Mouse (Mus musculus): ENCODE results near the gene Agxt. TPM values are rescaled to one million over a fixed set of nuclear protein-coding genes. Genes with fewer than 3 reads are reported as not detected.

Gene Agxt
- polyA plus RNA-seq, 1 experiment from 2014 or later: 443 TPM

DNA sequence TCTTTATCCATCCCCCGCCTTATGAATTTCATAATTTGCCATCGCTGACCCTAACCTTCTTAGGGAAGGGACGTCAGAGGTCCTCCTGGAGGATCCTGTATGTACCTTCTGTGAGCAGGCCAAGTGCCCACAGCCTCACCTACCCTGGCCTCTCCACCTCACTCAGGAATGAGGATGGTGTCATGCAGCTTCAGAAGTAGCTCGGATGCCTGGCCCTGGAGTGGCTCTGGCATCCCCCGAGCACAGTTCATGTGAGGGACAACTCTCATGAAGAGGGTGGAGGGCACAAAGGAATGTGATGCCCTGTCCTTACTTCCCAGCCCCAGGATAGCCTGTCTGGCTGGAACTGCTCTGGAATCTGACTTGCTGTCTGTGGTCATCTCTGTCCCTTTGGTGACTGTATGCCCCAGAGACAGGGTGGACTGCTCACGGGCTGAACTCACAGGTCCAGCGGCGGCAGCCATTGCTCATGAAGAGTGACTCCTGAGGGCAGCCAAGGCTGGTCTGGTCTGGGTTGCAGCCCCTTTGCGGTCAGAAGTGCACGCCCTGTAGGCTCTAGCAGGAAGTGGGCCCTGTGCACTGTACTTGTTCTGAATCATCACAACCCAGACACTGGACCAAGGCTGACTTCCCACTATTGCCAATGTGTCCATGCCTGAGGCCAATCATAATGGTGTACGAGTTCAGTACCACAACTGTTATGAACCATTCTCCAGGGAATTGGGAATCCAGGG, 31.5 kb downstream of the Agxt start:
- Histone ChIP-seq H3K9me3 (ENCODE audit: low read length) (no peaks in the 10 kb centered on the region), H3K9ac (replicated peaks) (no peak overlapping the region), H3K4me3 (ENCODE audit: low read depth, low read length) (no peak overlapping the region), H3K27ac (ENCODE audit: low read depth) (no peak overlapping the region), H3K27me3 (ENCODE audit: insufficient read depth, low read length) (no peaks in the 10 kb centered on the region), H3K4me1 (ENCODE audit: insufficient read depth) (peaks cover 4% of the 10 kb centered on the region; the same call in 1 of the 2 replicates), H3K4me2 (ENCODE audit: low read depth, low read length) (no peak overlapping the region), H3K36me3 (replicated peaks; ENCODE audit: insufficient read depth, low read length) (no peaks in the 10 kb centered on the region)
- no peak for TF ChIP-seq CTCF (IDR thresholded peaks at IDR 0.05; ENCODE audit: low read depth)
- TF ChIP-seq EP300 (IDR thresholded peaks at IDR 0.05; ENCODE audit: low read depth): no peak
- ATAC-seq: no peak
- no peak for DNase-seq
- 75% methylated on average over 11 of the region's 11 CpGs for WGBS (ENCODE audit: insufficient replicate concordance)

DNA sequence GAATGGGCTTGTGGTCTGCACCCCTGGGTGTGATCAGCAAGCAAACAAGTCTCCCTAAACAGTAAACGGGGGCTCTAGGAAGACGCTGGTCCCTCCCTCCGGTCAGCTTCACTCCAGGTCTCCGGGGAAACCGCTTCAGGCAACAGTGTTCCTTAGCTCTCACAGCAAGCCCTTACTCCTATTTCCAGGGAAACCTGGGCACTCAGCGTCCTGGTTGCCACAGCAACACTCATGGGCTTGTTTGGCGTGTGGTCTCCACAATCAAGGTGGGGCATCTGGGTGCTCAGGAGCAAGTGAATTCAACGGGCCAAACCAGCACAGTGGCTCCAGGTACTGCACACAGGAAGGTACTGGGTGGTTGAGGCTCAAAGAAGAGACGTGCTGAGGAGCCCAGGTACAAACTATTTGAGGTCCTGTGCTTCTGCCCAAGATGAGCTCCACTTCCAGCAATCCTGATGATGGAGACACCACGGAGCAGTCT, 33.3 kb downstream of the Agxt start, which contains the start of gene Crocc2:
Gene Crocc2 (plus strand): TSS at position 431 of the 481 bp plus-strand sequence.
- no peak for ATAC-seq
- DNase-seq: no peak
- no peak within 1 kb of the TSS for H3K9ac ChIP-seq (replicated peaks)
- H3K27ac ChIP-seq (ENCODE audit: low read depth): no peak within 1 kb of the TSS
- WGBS (ENCODE audit: insufficient replicate concordance): 48% methylated on average over 10 of the region's 10 CpGs
- no peaks in the 10 kb centered on the region for H3K27me3 ChIP-seq (ENCODE audit: insufficient read depth, low read length)
- H3K4me1 ChIP-seq (ENCODE audit: insufficient read depth): no peaks in the 10 kb centered on the region
- H3K4me2 ChIP-seq (ENCODE audit: low read depth, low read length): no peak within 1 kb of the TSS
- H3K9me3 ChIP-seq (ENCODE audit: low read length): no peaks in the 10 kb centered on the region
- no peak within 1 kb of the TSS for H3K4me3 ChIP-seq (ENCODE audit: low read depth, low read length)
- no peak for TF ChIP-seq EP300 (IDR thresholded peaks at IDR 0.05; ENCODE audit: low read depth)
- no peak for TF ChIP-seq CTCF (IDR thresholded peaks at IDR 0.05; ENCODE audit: low read depth)
- H3K36me3 ChIP-seq (replicated peaks; ENCODE audit: insufficient read depth, low read length): no peaks in the 10 kb centered on the region

DNA sequence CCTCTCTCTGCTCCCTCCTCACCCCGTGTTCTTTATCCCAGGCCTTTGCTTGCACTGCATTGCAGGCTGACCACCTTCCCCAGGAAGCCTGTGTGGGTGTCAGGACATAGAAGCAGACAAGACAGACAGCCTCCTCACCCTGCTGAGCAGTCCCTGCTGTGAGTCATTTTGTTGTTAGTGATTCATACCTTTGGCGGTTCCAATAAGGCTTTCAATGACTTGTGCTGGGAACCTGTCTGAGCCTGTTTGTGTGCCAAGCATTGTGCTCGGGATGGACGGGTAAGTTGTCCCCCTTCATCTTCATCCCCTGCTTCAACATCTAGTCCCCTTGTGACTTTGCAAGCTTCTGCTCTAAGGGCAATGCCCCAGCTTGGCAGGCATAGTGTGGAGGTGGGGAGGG, 38.6 kb downstream of the Agxt start:
- Histone ChIP-seq H3K36me3 (replicated peaks; ENCODE audit: insufficient read depth, low read length) (no peaks in the 10 kb centered on the region), H3K4me2 (ENCODE audit: low read depth, low read length) (no peak overlapping the region), H3K4me3 (ENCODE audit: low read depth, low read length) (no peak overlapping the region), H3K27me3 (ENCODE audit: insufficient read depth, low read length) (peaks cover 30% of the 10 kb centered on the region), H3K4me1 (ENCODE audit: insufficient read depth) (no peaks in the 10 kb centered on the region), H3K9me3 (ENCODE audit: low read length) (no peaks in the 10 kb centered on the region), H3K27ac (ENCODE audit: low read depth) (no peak overlapping the region), H3K9ac (replicated peaks) (no peak overlapping the region)
- TF ChIP-seq EP300 (IDR thresholded peaks at IDR 0.05; ENCODE audit: low read depth) (no peak), CTCF (IDR thresholded peaks at IDR 0.05; ENCODE audit: low read depth) (no peak)
- 67% methylated on average over 4 of the region's 4 CpGs for WGBS (ENCODE audit: insufficient replicate concordance)
- ATAC-seq (no peak), DNase-seq (no peak)

DNA sequence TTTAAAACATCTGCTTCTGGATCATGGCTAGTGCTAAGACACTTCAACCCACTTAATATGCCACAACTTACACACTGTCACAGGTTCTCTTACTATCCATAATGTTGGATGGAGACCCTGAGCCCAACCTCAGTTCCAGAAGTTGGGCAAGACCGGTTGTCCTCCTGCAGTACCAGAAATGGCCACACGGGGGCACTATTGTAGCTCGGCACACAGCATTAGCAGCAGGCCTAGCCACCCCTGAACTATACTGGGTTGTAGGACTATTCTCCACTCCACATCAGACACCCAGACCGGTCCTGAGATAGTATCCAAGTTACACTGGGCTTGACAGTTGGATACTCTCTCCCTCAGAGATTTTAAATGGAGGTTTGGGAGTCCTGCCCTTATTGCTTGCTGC, 39.4 kb downstream of the Agxt start:
- peak; percentile 66 for ATAC-seq
- no peak overlapping the region for H3K27ac ChIP-seq (ENCODE audit: low read depth)
- H3K9ac ChIP-seq (replicated peaks): no peak overlapping the region

DNA sequence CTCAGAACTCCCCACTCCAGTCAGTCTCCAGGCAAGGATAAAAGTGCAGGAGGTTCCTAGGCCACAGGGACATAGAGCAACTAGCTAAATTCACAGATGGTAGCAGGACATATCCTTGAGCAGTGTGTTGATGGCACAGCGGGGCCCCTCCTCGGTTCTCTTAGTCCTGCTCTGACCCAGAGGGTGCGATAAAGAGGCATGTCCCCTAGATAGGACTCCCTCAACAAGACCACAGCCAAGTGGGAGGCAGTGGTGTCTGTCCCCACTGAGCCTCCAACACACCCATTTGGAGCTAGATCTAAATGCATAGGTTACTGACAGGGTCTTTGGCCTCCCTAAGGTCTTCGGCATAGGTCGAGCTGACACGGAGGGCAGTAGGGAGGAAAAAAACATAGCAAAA, 40.8 kb downstream of the Agxt start:
- H3K4me1 ChIP-seq (ENCODE audit: insufficient read depth): no peaks in the 10 kb centered on the region
- ATAC-seq (no peak), DNase-seq (no peak)
- H3K4me3 ChIP-seq (ENCODE audit: low read depth, low read length): no peak overlapping the region
- H3K9ac ChIP-seq (replicated peaks): no peak overlapping the region
- TF ChIP-seq CTCF (IDR thresholded peaks at IDR 0.05; ENCODE audit: low read depth): no peak
- no peak for TF ChIP-seq EP300 (IDR thresholded peaks at IDR 0.05; ENCODE audit: low read depth)
- 24% methylated on average over 6 of the region's 6 CpGs for WGBS (ENCODE audit: insufficient replicate concordance)
- H3K27me3 ChIP-seq (ENCODE audit: insufficient read depth, low read length): peaks cover 30% of the 10 kb centered on the region
- no peak overlapping the region for H3K4me2 ChIP-seq (ENCODE audit: low read depth, low read length)
- no peak overlapping the region for H3K27ac ChIP-seq (ENCODE audit: low read depth)
- H3K9me3 ChIP-seq (ENCODE audit: low read length): no peaks in the 10 kb centered on the region
- H3K36me3 ChIP-seq (replicated peaks; ENCODE audit: insufficient read depth, low read length): no peaks in the 10 kb centered on the region

More for the DNA sequence above, 39.4 kb downstream of the Agxt start:
- WGBS (ENCODE audit: insufficient replicate concordance): 2% methylated on average over 4 of the region's 4 CpGs
- Histone ChIP-seq H3K4me2 (ENCODE audit: low read depth, low read length) (no peak overlapping the region), H3K4me1 (ENCODE audit: insufficient read depth) (no peaks in the 10 kb centered on the region), H3K36me3 (replicated peaks; ENCODE audit: insufficient read depth, low read length) (no peaks in the 10 kb centered on the region), H3K27me3 (ENCODE audit: insufficient read depth, low read length) (peaks cover 30% of the 10 kb centered on the region), H3K9me3 (ENCODE audit: low read length) (no peaks in the 10 kb centered on the region), H3K4me3 (ENCODE audit: low read depth, low read length) (no peak overlapping the region)
- no peak for TF ChIP-seq EP300 (IDR thresholded peaks at IDR 0.05; ENCODE audit: low read depth)
- TF ChIP-seq CTCF (IDR thresholded peaks at IDR 0.05; ENCODE audit: low read depth): peak; percentile 99
- peak; percentile 91 for DNase-seq

DNA sequence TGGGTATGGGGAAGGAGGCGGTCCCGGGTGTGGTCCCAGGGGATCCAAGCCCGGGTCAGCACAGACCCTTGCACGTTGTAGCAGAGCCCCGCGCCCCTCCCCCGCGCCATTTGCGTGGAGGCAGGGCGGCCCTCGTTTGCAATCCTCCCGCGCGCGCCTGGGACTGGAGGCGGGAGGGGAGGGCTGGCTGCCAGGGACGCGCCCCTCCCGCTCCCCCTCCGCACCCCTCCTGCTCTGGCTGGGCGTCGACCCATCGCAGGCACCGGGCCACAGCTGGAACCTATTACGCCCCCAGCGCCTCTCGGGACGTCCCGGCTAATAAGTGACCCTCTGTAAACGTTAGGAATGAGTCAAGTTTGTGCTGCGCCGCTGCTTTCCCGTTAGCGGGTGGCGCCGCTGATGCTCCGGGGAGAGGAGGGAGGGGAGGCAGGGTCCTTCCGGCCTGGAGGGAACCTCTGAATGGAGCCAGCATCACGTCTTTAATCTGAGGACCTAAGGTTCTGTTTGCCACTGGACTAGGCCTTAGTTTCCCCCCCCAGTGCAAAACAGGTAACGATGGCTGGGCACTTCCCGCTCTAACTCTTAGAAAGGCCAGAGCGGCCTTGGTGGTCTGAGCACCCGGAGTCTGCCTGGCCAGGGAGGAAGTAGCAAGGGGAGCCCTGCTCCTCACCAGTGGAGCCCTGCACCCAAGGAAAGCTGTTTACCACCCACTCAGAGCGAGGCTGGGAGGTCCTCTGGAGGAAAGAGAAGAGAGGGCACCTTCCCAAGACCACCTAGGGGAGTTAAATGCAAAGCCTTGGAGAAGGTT, 41.7 kb downstream of the Agxt start:
- no peak overlapping the region for H3K27ac ChIP-seq (ENCODE audit: low read depth)
- DNase-seq: peak; percentile 38
- peak overlapping the region; percentile 58 for H3K4me2 ChIP-seq (ENCODE audit: low read depth, low read length)
- WGBS (ENCODE audit: insufficient replicate concordance): 4% methylated on average over 41 of the region's 44 CpGs
- peaks cover 30% of the 10 kb centered on the region for H3K27me3 ChIP-seq (ENCODE audit: insufficient read depth, low read length)
- no peaks in the 10 kb centered on the region for H3K4me1 ChIP-seq (ENCODE audit: insufficient read depth)
- H3K9ac ChIP-seq (replicated peaks): no peak overlapping the region
- ATAC-seq: peak; percentile 50; the same call in 1 of the 2 replicates
- TF ChIP-seq EP300 (IDR thresholded peaks at IDR 0.05; ENCODE audit: low read depth): no peak
- no peak for TF ChIP-seq CTCF (IDR thresholded peaks at IDR 0.05; ENCODE audit: low read depth)
- peak overlapping the region; percentile 1; the same call in 1 of the 2 replicates for H3K4me3 ChIP-seq (ENCODE audit: low read depth, low read length)
- H3K9me3 ChIP-seq (ENCODE audit: low read length): no peaks in the 10 kb centered on the region
- H3K36me3 ChIP-seq (replicated peaks; ENCODE audit: insufficient read depth, low read length): no peaks in the 10 kb centered on the region

Measured in liver, postnatal 0 days (tissue).